In genomic region chr17:49438822-49439574, GRCm38 (mm10) we compare ENCODE assay signal across 14 mouse cellular contexts. TPM values are rescaled to one million over a fixed set of nuclear protein-coding genes. Genes with fewer than 3 reads are reported as not detected.
A peak's percentile ranks its signal among the peaks of the same experiment; 100 is the strongest.
DNase-seq lines count a peak whose midpoint lies in the region; ATAC-seq and TF ChIP-seq lines count a peak whose summit lies in the region.
"Had no signal": no experiment of that assay in that cellular context is flagged by ENCODE, and none has a peak within 500 bp of the region (broad histone marks: within the 10 kb centered on the region; RNA-seq: fewer than 3 reads in every experiment).

No protein-coding gene starts in this region.

- H3K9me3 ChIP-seq in lung, embryonic 14.5 days (ENCODE audit: low read depth, low read length) = no peaks in the 10 kb centered on the region
- no peaks in the 10 kb centered on the region for H3K9me3 ChIP-seq in liver, embryonic 11.5 days (ENCODE audit: control insufficient read depth, low read length)
- H3K9me3 ChIP-seq: neural tube, embryonic 15.5 days had no signal

- peaks cover 35% of the 10 kb centered on the region for H3K36me3 ChIP-seq in lung, embryonic 14.5 days (ENCODE audit: insufficient read depth)
- peaks cover 24% of the 10 kb centered on the region for H3K36me3 ChIP-seq in liver, embryonic 11.5 days (ENCODE audit: control insufficient read depth, insufficient read depth, low read length)
- H3K36me3 ChIP-seq in thymus, adult 2 months (ENCODE audit: control insufficient read depth, insufficient read depth, low read length) = peaks cover 16% of the 10 kb centered on the region

- no peak for TF ChIP-seq CTCF in lung, embryonic 14.5 days (IDR thresholded peaks at IDR 0.05; ENCODE audit: low read depth)
- TF ChIP-seq CTCF in thymus, adult 2 months (IDR thresholded peaks at IDR 0.05; ENCODE audit: borderline replicate concordance, control insufficient read depth, extremely low read depth, insufficient read depth, low read length, poor library complexity) = no peak

- peak; percentile 49; the same call in 1 of the 2 replicates for ATAC-seq in lung, embryonic 14.5 days (ENCODE audit: insufficient read depth)
- ATAC-seq in common myeloid progenitor, adult 5-6 weeks (replicated peaks; ENCODE audit: low read depth, poor library complexity, severe bottlenecking) = peak; percentile 83
- peak; percentile 94 for ATAC-seq in liver, embryonic 11.5 days (replicated peaks; ENCODE audit: low FRiP score)
- ATAC-seq: midbrain, embryonic 16.5 days had no signal

- H3K4me3 ChIP-seq in lung, embryonic 14.5 days (ENCODE audit: low read depth, low read length) = no peak overlapping the region
- peak overlapping the region; percentile 11; the same call in 1 of the 2 replicates for H3K4me3 ChIP-seq in liver, embryonic 11.5 days (ENCODE audit: low read depth, low read length)
- H3K4me3 ChIP-seq in thymus, adult 2 months (ENCODE audit: control insufficient read depth, insufficient read depth, low read length) = no peak overlapping the region
- H3K4me3 ChIP-seq: forebrain, embryonic 10.5 days; neural tube, embryonic 15.5 days had no signal

- 53% methylated on average over 12 of the region's 12 CpGs for WGBS in lung, embryonic 14.5 days
- 39% methylated on average over 12 of the region's 12 CpGs for WGBS in liver, embryonic 11.5 days
- WGBS in thymus, adult 2 months = 97% methylated on average over 12 of the region's 12 CpGs

- no peak overlapping the region for H3K9ac ChIP-seq in lung, embryonic 14.5 days
- H3K9ac ChIP-seq in liver, embryonic 11.5 days (ENCODE audit: low read depth, low read length) = peak overlapping the region; percentile 42
- H3K9ac ChIP-seq: hindbrain, embryonic 14.5 days; neural tube, embryonic 15.5 days had no signal

- DNase-seq in lung, embryonic 14.5 days = no peak
- DNase-seq in lung, adult 18-20 months = no peak
- peak; percentile 58 for DNase-seq in liver, embryonic 11.5 days (ENCODE audit: low spot score)
- DNase-seq in spleen, postnatal 4 days (ENCODE audit: low spot score in 2 of 2) = peak; percentile 75 to 79
- DNase-seq in thymus, adult 2 months = no peak
- no peak for DNase-seq in kidney, adult 8-10 months
- DNase-seq: gastrocnemius, postnatal 10 days; lung, postnatal 10 days; right cerebral cortex, postnatal 4 days had no signal

- no peak for TF ChIP-seq POLR2A in thymus, adult 2 months (IDR thresholded peaks at IDR 0.05; ENCODE audit: control insufficient read depth, extremely low read depth, insufficient read depth, low read length, poor library complexity)

- peaks cover 3% of the 10 kb centered on the region; the same call in 1 of the 2 replicates for H3K4me1 ChIP-seq in lung, embryonic 14.5 days (ENCODE audit: insufficient read depth)
- H3K4me1 ChIP-seq in liver, embryonic 11.5 days (replicated peaks; ENCODE audit: control insufficient read depth, insufficient read depth, low read length) = peaks cover 46% of the 10 kb centered on the region
- H3K4me1 ChIP-seq in thymus, adult 2 months (replicated peaks; ENCODE audit: control insufficient read depth, insufficient read depth, low read length) = no peaks in the 10 kb centered on the region
- H3K4me1 ChIP-seq: forebrain, embryonic 10.5 days; neural tube, embryonic 15.5 days had no signal

- H3K4me2 ChIP-seq in lung, embryonic 14.5 days = no peak overlapping the region
- H3K4me2 ChIP-seq in liver, embryonic 11.5 days = peak overlapping the region; percentile 42
- H3K4me2 ChIP-seq: hindbrain, embryonic 14.5 days; neural tube, embryonic 15.5 days had no signal

- H3K27ac ChIP-seq in lung, embryonic 14.5 days (ENCODE audit: low read depth) = no peak overlapping the region
- H3K27ac ChIP-seq in liver, embryonic 11.5 days (ENCODE audit: low read depth, low read length) = peak overlapping the region; percentile 90
- H3K27ac ChIP-seq in thymus, adult 2 months (ENCODE audit: control insufficient read depth, insufficient read depth, low read length) = no peak overlapping the region
- H3K27ac ChIP-seq: forebrain, embryonic 10.5 days; hindbrain, embryonic 14.5 days; neural tube, embryonic 15.5 days had no signal

- no peaks in the 10 kb centered on the region for H3K27me3 ChIP-seq in lung, embryonic 14.5 days (ENCODE audit: insufficient read depth, low read length)
- H3K27me3 ChIP-seq in liver, embryonic 11.5 days (replicated peaks; ENCODE audit: control insufficient read depth, insufficient read depth, low read length) = no peaks in the 10 kb centered on the region
- no peaks in the 10 kb centered on the region for H3K27me3 ChIP-seq in thymus, adult 2 months (ENCODE audit: control insufficient read depth, insufficient read depth, low read length)
- H3K27me3 ChIP-seq: neural tube, embryonic 15.5 days had no signal

RNA-seq across cellular contexts. Expression of gene Mocs1, which starts 10.8 kb away (rescaled TPM):
- polyA plus RNA-seq in lung, embryonic 14.5 days (2014; fragmentation: Nextera tagmentation; extraction: Ambion mirVana) = 7.7 and 8.0 TPM in 2 replicates
- total RNA-seq in common myeloid progenitor, adult 5-6 weeks (2017) = 9.3 and 11.6 TPM in 2 replicates
- 15.8 and 16.2 TPM in 2 replicates for polyA plus RNA-seq in liver, embryonic 11.5 days (2014; fragmentation: Nextera tagmentation; extraction: Ambion mirVana)
- polyA plus RNA-seq in thymus, adult 2 months (2012; rRNA removed) = 32.9 and 38.4 TPM in 2 replicates

Comparison
In these comparisons a context has a peak if more than half of its experiments do, and no peak if none do; other contexts are left out.
1. DNase-seq: peak in liver, embryonic 11.5 days (single experiment) and spleen, postnatal 4 days (2 of 2); none in lung, embryonic 14.5 days (single experiment), lung, adult 18-20 months (0 of 2), thymus, adult 2 months (single experiment) and kidney, adult 8-10 months (0 of 2).
2. Peak in every context shown above with its lines, with median percentiles within 50 percentile points of each other: ATAC-seq.